Mouse (Mus musculus): ENCODE measurements at regions not wholly inside any gene's neighbourhood (a gene's known extent, or its start where the extent isn't known, plus 50 kb on each side); places are given as distances from the start of the nearest gene placed in this dataset.
"Not testable (repeated sequence)": the region's sequence is repeated elsewhere in the genome, so short reads cannot be mapped to it uniquely, and the experiment has no call there.

DNA sequence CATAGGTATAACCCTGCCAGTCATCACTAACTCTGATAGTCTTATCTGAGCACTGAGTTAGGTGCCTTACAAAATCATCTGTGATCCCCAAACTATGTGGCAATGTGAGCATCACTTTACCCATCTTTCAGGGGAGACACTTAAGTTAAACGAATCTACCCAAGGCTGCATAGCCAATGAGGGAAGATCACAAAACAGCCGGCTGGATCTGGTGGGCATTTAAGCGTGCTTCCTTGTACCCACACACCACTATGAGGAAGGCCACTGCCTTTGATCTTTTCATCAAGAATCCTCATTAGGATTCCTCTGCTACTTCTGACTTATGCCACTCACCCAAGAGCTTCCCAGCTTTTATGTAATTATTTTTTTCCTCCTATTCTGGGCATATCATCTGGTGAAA lies 257.1 kb upstream of the Pik3r1 start:
- no peak for DNase-seq (ENCODE audit: low read depth, low spot score)

DNA sequence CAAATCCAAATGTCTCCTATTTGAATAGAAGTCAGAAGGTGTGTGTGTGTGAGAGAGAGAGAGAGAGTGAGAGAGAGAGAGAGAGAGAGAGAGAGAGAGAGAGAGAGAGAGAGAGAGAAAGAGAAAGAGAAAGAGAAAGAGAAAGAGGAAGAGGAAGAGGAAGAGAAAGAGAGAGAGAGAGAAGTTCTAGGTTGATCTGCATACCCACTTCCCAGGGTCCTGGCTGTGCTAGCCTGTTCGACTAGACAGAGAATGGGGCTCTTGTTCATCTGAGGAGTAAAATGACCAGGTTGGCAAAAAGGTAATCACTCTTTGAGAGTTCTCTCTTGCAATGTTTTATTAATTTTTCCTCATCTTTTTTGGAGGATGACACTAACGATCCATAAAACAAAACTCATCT lies 257.5 kb upstream of the Pik3r1 start:
- not testable (repeated sequence) for DNase-seq (ENCODE audit: low read depth, low spot score)

DNA sequence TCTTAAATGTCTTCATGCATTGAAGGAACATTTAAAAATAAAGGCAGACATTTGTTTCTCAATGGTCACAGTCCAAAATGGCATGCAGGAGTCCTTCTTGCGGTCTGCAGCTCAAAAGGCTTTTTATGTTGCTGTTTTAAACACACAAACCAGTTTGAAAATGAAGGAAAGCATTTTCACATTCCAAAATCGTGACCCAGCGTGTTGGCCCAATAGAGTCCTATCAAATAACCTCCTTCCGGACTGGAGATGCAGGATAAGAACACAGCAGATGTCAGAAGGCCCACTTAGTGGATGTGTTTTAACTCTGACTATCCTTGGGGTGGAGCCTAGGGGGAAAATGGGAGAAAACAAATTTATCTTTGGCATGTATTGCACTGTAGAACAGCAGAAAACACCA lies 263.4 kb upstream of the Pik3r1 start:
- DNase-seq (ENCODE audit: low read depth, low spot score), result no peak

GRCm38 (mm10) chr13:102034484-102034883 lies 266.5 kb upstream of the Pik3r1 start:
- no peak for DNase-seq (ENCODE audit: low read depth, low spot score)

GRCm38 (mm10) chr13:102036001-102036400 lies 268.0 kb upstream of the Pik3r1 start:
- no peak for DNase-seq (ENCODE audit: low read depth, low spot score)

- DNase-seq (ENCODE audit: low read depth, low spot score), result no peak
Observed at GRCm38 (mm10) chr13:102036819-102037624, 269.0 kb upstream of the Pik3r1 start.

DNA sequence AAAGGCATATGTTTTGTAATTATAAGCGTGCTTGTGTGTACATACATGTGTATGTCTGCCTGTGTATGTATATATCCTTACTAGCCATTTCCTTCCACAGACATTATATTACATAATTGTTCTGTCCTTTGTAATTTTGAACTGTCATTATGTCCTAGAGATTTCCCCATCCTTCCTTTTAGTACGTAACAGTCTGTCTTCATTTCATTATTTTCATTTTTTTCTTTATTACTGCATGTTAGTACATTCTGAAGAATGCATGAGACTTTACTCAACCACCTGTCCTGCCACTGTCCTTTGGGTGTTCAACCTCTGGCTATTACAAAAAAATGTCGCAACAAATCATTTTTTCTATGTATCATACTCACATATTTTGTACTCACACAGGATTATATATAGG lies 292.2 kb upstream of the Pik3r1 start:
- DNase-seq (ENCODE audit: low read depth, low spot score), result no peak

- DNase-seq (ENCODE audit: low read depth, low spot score), result no peak
Observed at GRCm38 (mm10) chr13:102064590-102065273, 296.7 kb upstream of the Pik3r1 start.

GRCm38 (mm10) chr13:102065274-102065640 lies 297.2 kb upstream of the Pik3r1 start:
- DNase-seq (ENCODE audit: low read depth, low spot score), result no peak

DNA sequence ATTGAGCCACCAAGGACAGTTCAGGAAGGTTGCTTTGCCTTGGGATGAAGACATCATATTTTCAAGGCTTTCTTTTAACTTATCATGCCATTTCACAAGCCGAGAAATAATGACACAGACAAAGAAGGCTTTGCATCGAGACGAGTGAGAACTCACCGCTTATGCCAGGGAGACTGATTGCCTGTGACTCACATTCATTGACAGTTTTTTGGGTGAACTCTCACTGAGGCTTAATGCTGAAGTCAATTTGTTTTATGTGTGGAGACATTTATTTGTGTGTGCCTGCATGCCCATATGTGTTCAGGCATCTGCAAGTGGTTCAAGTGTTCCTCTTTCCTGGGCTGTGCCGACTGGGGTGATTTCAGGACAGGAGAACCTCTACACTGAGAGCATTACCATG lies 297.8 kb upstream of the Pik3r1 start:
- no peak for DNase-seq (ENCODE audit: low read depth, low spot score)

DNA sequence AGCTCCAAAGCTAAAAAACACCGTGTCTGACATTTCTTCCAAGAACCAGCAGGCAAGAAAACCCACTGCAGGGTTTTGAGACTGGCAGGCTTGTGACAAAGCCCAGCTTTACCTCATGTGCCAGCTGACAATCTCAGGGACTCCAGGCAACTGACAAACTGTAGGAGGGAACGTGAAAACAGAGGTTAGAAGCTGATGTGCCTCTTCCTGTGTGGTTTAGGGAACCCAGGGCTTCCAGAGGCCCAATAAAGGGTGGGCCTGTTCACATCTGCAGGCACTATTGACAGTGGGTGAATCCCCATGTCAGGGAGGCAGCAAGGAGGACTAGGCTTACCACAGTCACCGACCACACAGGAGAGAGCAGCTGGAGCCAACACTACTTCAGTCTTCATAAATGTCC lies 302.7 kb upstream of the Pik3r1 start:
- DNase-seq (ENCODE audit: low read depth, low spot score), result no peak

- DNase-seq (ENCODE audit: low read depth, low spot score), result no peak
Observed at GRCm38 (mm10) chr13:102072366-102072765, 304.3 kb upstream of the Pik3r1 start.

DNA sequence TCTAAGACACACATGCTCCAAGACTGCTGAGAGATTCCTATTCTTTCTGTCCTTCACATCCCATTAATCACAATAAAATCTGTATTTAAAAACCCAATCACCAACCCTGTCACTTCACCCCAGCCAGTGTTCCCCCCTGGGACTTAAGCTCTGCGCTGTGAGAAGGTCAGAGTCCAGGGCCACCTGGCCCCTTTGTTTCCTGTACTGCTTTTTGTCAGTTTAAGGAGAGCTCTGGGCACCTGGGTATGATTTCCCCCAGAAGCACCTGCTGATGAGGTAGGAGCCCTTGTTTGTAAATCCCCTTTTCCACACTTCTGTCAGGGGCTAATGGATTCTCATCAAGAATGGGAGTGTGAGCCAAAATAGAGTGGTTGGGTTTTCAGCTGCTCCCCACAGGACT lies 319.7 kb upstream of the Pik3r1 start:
- no peak for DNase-seq (ENCODE audit: low read depth, low spot score)

DNA sequence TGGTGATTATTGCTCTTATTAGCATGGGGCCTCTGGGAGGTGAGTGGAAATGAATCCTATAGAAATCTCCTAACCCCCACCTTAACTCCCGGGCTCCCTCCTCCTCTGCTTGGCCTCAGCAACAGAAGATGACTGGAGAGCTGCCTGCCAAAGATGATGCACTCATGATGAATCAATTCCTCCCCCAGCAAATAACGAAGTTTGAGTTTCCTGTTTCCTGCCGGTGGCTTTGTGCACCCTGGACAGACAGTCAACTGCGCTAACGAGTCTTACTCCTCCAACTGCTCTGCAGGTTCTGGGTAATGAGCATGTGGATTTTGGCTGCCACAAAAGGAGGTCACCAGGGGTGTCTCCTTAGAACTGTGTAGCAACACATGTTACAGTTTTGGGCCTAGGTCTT lies 321.5 kb upstream of the Pik3r1 start:
- no peak for DNase-seq (ENCODE audit: low read depth, low spot score)

DNA sequence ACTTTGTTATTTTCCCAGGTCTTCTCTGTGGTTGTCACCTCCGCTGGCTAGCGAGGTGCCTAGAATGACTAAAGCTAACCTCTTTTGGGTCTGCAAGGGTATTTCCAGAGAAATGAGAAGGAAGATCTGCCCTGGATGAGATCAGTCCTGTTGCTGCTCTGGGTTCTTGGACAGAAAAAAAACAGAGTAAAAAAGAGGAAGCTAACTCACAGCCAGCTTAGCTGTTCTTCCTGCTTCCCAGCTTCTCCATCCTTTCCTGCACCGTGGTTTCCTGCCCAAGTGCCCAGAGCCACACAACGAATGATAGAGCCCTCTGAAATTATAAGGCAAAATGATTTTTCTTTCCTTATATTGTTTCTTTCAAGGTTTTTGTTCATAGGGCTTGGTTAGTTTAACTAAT lies 326.2 kb upstream of the Pik3r1 start:
- DNase-seq (ENCODE audit: low read depth, low spot score), result no peak

DNA sequence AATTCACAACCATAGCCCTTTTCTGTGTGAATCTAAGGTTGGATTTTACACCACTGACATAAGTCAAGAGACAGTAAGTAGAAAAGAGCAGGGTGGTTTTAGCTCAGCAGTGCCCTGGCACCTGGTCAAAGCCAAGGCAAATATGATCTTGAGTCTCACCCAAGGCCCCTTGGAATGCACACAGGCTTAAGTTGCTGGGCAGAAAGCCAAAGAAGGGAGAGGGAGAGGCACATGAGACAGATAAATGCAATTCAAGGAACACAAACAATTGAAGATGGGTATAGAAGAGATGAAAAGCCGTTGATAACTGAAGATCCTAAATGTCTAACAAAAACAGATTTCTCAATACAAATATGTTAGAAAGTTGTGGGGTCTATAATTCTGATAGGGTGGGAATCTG lies 335.1 kb upstream of the Pik3r1 start:
- DNase-seq (ENCODE audit: low read depth, low spot score), result no peak

DNA sequence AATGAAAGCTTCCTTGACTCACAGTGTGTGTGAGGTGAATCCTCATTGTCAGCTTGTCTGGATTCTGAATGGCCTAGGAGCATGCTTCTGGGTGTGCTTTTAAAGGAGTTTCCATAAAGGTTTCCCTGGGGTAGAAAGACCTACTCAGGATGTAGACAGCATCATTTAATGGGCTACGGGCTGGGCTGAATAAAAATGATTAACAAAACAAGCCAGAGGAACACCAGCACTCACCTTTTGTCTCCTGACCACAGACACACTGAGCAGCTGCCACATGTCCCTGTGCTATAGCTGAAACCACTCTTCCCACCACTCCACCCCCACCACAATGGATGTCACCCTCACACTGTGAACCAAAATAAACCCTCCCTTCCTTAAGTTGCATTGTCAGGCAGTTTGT lies 338.2 kb upstream of the Pik3r1 start:
- no peak for DNase-seq (ENCODE audit: low read depth, low spot score)

DNA sequence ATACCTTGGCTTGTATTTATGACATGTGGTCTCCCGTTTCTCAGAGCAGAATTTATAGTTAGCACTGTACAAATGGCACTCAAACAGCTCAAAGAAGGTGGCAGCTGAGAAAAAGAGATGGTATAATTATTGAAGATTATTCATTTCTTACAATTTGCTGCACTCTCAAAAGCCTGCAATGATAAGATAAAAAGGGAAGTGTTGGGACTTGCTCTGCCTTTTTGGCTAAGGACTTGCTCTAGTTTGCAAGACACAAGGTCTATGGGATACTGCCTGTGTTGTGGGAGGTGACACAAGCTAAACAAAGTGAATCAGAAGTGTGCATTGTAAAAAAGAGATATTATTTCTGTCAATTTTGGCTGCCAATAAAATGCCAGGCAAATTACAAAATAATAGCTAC lies 340.2 kb upstream of the Pik3r1 start:
- DNase-seq (ENCODE audit: low read depth, low spot score), result no peak

DNA sequence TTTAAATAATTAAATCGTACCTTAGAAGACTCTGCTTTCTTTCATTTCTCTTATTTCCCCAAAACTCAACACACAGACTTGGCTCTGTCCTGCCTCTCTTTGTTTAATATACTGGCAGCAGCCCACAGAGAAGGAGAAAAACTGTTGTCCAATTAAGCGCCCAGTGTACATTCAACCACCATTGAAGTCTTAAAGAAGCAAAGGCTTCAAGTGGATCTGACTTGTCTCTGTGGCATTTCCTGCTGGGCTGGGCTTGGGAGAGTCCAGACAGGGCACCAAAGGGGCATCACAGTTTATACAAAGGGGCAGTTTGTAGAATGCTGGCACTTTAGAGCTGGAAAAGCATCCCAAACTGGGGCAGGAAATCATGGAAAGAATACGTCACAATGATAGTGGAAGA lies 340.9 kb upstream of the Pik3r1 start:
- DNase-seq (ENCODE audit: low read depth, low spot score), result no peak

GRCm38 (mm10) chr13:102113941-102114340 lies 345.9 kb upstream of the Pik3r1 start:
- no peak for DNase-seq (ENCODE audit: low read depth, low spot score)

DNA sequence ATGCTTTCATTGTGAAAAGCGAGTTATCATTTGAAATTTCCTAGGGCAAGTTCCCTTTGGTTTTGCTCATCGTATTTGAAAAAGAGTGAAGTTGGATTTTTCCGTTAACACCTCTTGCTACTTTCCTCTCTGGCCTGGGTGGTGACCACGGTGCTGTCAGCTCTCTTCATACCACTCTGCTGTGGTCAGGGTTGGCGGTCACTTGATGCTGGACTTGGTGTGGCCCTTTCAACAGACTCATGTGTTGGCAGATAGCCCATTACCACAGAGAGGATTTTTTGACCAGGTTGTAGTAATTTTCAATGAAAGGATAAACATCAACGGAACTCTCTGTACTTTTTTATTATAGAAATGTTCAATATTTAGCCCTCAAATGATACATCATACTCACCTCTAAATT lies 354.3 kb upstream of the Pik3r1 start:
- DNase-seq (ENCODE audit: low read depth, low spot score), result no peak

DNA sequence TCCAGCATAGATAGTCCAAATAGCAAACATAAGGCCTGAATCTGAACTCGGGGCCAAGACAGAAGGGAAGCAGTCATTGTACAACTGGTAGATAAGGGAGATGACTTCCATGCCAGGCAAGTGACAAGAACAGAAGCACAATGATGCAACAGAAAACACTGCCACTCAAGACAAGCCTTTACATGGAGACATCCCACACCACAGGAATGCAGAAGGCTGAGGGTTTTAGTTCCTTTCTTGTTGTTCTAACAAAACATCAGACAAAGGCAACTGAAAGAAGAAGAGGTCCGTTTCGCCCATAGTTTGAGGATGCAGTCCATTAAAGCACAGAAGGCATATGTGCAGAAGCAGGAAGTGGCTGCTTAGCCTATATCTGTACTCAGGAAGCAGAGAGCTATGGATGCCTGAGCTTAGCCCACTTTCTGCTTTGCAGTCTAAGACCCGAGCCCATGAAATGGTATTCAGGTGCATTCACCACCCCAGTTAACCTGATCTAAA lies 360.0 kb upstream of the Pik3r1 start:
- no peak for DNase-seq (ENCODE audit: low read depth, low spot score)

DNA sequence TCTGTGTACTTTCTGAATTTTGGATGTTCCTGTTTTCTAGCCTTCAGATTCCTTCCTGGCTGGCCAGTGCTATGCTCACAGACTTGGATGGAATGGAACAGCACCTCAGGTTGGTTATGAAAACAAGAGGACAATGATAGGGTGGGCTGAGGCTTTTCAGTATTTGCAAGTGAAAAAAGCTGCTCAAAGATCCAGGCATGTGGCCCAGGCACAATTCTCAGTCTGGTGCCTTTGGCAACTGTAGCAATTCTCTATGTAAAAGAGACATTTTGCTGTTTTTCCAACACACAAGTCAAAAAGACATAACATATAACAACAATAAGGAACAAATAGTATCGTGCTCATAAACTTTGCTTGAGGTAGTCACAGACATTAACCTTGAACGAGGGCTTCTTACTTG lies 363.4 kb upstream of the Pik3r1 start:
- no peak for DNase-seq (ENCODE audit: low read depth, low spot score)

Measured in forelimb bud, embryonic 11.5 days (tissue).